Mouse (Mus musculus) WW6 (cell line): Measurements from ENCODE around the gene Zbtb37.

ENCODE experiments used
- DNase-seq: peaks from one replicate; pipeline ENCODE4 v3.0.0-alpha.2; 2013; ENCODE audit warnings: low read depth, low spot score

The Zbtb37 gene

GRCm38 (mm10) chr1:160980021-160980420 is 54.6 kb downstream of the Zbtb37 start:
- no peak for DNase-seq

DNA sequence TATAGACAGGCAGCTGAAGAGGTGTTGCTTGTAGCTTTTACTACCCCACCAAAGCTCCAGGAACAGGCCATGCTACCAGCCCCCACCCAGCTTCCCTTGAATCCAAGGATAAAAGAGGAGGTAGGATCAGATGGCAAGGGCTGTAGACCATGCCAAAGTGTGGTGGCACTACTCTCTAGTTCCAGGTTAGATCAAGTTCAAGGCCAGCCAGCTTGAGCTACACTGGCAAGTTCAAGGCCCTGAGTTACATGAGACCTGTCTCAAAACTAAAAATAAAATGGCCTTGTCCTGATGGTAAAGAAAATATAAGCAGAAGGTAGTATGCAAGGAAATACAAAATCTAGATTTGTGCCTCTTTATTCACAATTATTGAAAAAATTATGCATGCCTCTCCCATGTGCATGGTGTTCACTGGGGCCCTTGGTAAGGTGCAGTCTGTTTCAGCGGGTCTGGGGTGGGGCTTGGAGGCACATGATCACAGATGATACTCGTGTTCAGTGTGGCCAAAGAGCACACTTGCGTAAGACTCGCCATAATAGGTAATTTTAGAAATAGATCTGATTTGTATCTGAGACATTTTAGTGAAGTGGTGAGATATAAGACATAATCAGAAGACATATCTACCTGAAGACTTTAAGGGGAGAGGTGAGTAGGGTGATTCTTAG is 56.4 kb downstream of the Zbtb37 start, which contains the start of gene Serpinc1:
Gene Serpinc1 (plus strand): TSS at position 515 of the 665 bp plus-strand sequence.
- DNase-seq = no peak

DNA sequence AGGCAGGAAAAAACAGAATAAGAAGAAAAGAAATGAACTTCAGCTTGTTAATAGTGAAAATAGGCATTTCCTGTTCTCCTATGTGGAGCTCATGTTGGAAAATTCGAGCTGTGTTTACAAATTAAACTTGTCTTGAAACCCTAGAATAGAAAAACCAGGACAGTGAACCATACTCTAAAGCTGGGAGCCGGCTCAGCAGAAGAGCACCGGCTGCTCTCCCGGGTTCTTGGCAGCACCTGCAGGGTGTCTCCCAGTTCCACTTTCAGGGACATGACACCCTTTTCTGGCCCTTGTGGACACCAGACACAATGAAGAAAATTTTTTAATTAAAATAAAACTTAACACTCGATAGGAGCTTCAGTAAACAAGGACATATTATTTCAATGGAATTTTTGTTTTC is 66.0 kb downstream of the Zbtb37 start:
- DNase-seq = no peak

GRCm38 (mm10) chr1:160967268-160967667 is 67.4 kb downstream of the Zbtb37 start:
- DNase-seq = no peak

GRCm38 (mm10) chr1:160963199-160963598 is 71.5 kb downstream of the Zbtb37 start:
- no peak for DNase-seq
